Mouse (Mus musculus): ENCODE measurements around the gene Rnf10. TPM values are rescaled to one million over a fixed set of nuclear protein-coding genes. Genes with fewer than 3 reads are reported as not detected.

Gene Rnf10
- polyA plus RNA-seq, 2 experiments: 60.2 to 97.0 TPM

DNA sequence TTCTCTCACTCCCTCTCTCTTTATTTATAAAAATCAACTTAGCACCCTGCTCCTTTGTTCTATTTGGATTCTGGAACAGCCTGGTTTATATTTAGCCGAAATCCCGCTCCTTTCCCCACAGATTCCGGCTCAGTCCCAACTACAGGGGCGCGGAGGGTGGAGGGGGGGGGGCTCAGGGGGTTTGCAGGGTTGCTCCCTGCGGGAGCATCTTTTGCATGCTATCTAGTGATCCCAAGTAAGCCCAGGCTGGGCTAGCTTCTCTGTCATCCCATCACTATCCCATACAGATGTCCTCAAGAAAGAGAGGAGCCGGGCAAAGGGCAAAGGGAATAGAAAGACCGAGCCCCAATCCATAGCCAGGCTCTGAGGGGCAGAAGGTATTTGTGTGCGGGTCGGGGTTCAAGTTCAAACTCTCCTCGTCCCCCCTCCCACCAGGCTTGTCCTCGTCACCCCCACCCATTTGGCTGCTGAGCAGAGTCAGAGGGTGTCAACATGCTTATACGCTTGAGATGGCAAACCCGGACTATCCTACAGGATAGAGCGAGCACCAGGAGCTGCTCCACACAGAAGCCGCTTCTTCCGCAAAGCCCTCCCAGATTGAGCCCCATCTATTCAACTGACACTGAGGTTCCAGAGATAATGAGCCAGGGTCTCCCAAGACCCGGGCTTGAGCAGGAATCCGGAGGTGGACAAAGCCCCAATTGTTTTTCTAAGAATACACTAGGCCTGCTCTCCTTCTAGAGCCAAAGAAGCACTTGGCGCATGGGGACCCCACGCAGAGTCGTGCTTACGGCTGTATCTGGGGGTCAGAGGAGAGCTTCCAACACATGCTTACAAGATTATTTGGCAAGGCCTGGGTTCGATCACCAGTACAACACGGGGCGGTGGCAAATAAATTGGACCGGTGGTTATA, 57.2 kb downstream of the Rnf10 start:
- no peak for TF ChIP-seq EP300 (IDR thresholded peaks at IDR 0.05; ENCODE audit: low read depth)
- no peak for TF ChIP-seq CTCF (IDR thresholded peaks at IDR 0.05; ENCODE audit: low read depth)
- no peak overlapping the region for H3K9ac ChIP-seq (replicated peaks)
- ATAC-seq (ENCODE audit: insufficient read depth) (no peak), DNase-seq (ENCODE audit: low read depth in 3 of 3, low spot score in 3 of 3) (no peak)
- no peaks in the 10 kb centered on the region for H3K36me3 ChIP-seq (replicated peaks; ENCODE audit: control insufficient read depth, insufficient read depth, low read depth)
- no peak overlapping the region for H3K4me3 ChIP-seq (ENCODE audit: insufficient read depth in 1 of 2, low read depth in 2 of 2, low read length in 2 of 2)
- peaks cover 22% of the 10 kb centered on the region for H3K27me3 ChIP-seq (ENCODE audit: control insufficient read depth, insufficient read depth, low read length)
- WGBS (ENCODE audit: insufficient replicate concordance): 22% methylated on average over 27 of the region's 27 CpGs
- H3K9me3 ChIP-seq (ENCODE audit: control insufficient read depth, low read length): no peaks in the 10 kb centered on the region
- H3K4me1 ChIP-seq (replicated peaks; ENCODE audit: control insufficient read depth in 2 of 2, insufficient read depth in 2 of 2, low read length in 1 of 2): no peaks in the 10 kb centered on the region
- H3K4me2 ChIP-seq (ENCODE audit: low read depth): no peak overlapping the region
- no peak overlapping the region for H3K27ac ChIP-seq

DNA sequence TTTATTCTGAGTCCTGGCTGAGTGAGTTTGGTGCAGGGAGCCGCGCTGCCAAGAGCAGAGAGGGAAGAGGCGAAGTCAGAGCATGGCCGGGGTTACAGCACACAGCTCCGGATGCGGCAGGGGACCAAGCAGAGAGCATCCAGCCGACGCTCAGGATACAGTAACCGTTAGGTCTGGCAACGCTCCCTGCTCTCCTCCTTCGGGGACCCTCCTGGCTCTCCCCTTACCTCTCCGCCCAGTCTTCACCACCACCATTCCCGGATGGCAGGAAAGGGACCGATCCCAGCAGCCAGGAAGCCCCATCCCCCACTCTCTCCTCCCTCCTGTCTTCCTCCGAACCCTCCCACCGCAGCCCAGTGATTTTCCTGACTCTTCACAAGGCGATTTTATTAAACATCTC, 57.8 kb downstream of the Rnf10 start:
- Histone ChIP-seq H3K4me3 (ENCODE audit: insufficient read depth in 1 of 2, low read depth in 2 of 2, low read length in 2 of 2) (no peak overlapping the region; a peak in 1 of 4 replicates), H3K36me3 (replicated peaks; ENCODE audit: control insufficient read depth, insufficient read depth, low read depth) (no peaks in the 10 kb centered on the region), H3K9ac (replicated peaks) (no peak overlapping the region), H3K4me1 (replicated peaks; ENCODE audit: control insufficient read depth in 2 of 2, insufficient read depth in 2 of 2, low read length in 1 of 2) (no peaks in the 10 kb centered on the region), H3K4me2 (ENCODE audit: low read depth) (no peak overlapping the region), H3K27ac (no peak overlapping the region), H3K9me3 (ENCODE audit: control insufficient read depth, low read length) (no peaks in the 10 kb centered on the region), H3K27me3 (ENCODE audit: control insufficient read depth, insufficient read depth, low read length) (peaks cover 22% of the 10 kb centered on the region)
- DNase-seq (ENCODE audit: low read depth in 3 of 3, low spot score in 3 of 3) (no peak), ATAC-seq (ENCODE audit: insufficient read depth) (no peak)
- no peak for TF ChIP-seq CTCF (IDR thresholded peaks at IDR 0.05; ENCODE audit: low read depth)
- no peak for TF ChIP-seq EP300 (IDR thresholded peaks at IDR 0.05; ENCODE audit: low read depth)
- 2% methylated on average over 17 of the region's 17 CpGs for WGBS (ENCODE audit: insufficient replicate concordance)

DNA sequence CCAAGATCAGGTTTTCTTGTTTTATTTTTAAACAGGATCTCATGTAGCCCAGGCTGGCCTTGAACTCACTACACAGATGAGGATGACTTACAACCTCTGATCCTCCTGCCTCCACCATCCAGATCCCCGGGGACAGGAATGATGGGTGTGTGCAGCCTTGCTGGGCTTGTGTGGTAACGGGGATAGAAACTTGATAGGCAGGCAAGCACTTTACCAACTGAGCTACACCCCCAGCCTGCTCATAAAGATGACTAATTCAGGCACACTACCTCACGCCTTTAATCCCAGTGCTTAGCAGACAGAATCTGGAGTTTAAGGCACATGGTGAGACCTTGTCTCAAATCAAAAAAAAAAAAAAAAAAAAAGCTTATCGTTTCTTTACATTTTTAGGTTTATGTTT, 59.8 kb downstream of the Rnf10 start:
- ATAC-seq (ENCODE audit: insufficient read depth): no peak
- no peak for DNase-seq (ENCODE audit: low read depth in 3 of 3, low spot score in 3 of 3)
- Histone ChIP-seq H3K27me3 (ENCODE audit: control insufficient read depth, insufficient read depth, low read length) (peaks cover 22% of the 10 kb centered on the region), H3K9ac (replicated peaks) (no peak overlapping the region), H3K9me3 (ENCODE audit: control insufficient read depth, low read length) (no peaks in the 10 kb centered on the region), H3K4me1 (replicated peaks; ENCODE audit: control insufficient read depth in 2 of 2, insufficient read depth in 2 of 2, low read length in 1 of 2) (no peaks in the 10 kb centered on the region), H3K36me3 (replicated peaks; ENCODE audit: control insufficient read depth, insufficient read depth, low read depth) (no peaks in the 10 kb centered on the region), H3K27ac (no peak overlapping the region), H3K4me2 (ENCODE audit: low read depth) (no peak overlapping the region), H3K4me3 (ENCODE audit: insufficient read depth in 1 of 2, low read depth in 2 of 2, low read length in 2 of 2) (no peak overlapping the region)
- WGBS (ENCODE audit: insufficient replicate concordance): 52% methylated on average over 4 of the region's 4 CpGs
- TF ChIP-seq EP300 (IDR thresholded peaks at IDR 0.05; ENCODE audit: low read depth) (no peak), CTCF (IDR thresholded peaks at IDR 0.05; ENCODE audit: low read depth) (no peak)

DNA sequence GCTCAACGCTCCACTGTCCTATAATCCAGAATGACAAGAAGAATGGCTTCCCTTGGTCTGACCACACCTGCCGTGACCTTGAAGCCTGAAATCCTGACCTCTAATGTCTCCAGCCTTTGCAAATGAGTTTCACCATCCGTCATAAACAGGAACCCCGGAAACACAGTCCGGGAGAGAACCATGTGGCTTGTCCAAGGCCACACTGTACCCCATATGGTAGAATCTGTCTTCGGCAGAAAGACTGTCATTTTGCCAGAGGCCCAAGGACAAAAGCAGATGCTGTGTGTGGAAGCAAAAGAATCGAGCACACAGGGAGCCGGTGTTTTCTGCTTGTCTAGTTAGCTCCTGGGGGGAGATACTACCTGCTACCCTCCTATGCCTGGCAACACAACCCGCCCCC, 60.2 kb downstream of the Rnf10 start:
- H3K4me3 ChIP-seq (ENCODE audit: insufficient read depth in 1 of 2, low read depth in 2 of 2, low read length in 2 of 2): no peak overlapping the region
- no peak overlapping the region for H3K4me2 ChIP-seq (ENCODE audit: low read depth)
- TF ChIP-seq EP300 (IDR thresholded peaks at IDR 0.05; ENCODE audit: low read depth) (no peak), CTCF (IDR thresholded peaks at IDR 0.05; ENCODE audit: low read depth) (no peak)
- H3K4me1 ChIP-seq (replicated peaks; ENCODE audit: control insufficient read depth in 2 of 2, insufficient read depth in 2 of 2, low read length in 1 of 2): no peaks in the 10 kb centered on the region
- no peaks in the 10 kb centered on the region for H3K36me3 ChIP-seq (replicated peaks; ENCODE audit: control insufficient read depth, insufficient read depth, low read depth)
- H3K9me3 ChIP-seq (ENCODE audit: control insufficient read depth, low read length): no peaks in the 10 kb centered on the region
- no peak overlapping the region for H3K27ac ChIP-seq
- DNase-seq (ENCODE audit: low read depth in 3 of 3, low spot score in 3 of 3) (no peak), ATAC-seq (ENCODE audit: insufficient read depth) (no peak)
- H3K27me3 ChIP-seq (ENCODE audit: control insufficient read depth, insufficient read depth, low read length): peaks cover 22% of the 10 kb centered on the region
- 55% methylated on average over 9 of the region's 9 CpGs for WGBS (ENCODE audit: insufficient replicate concordance)
- no peak overlapping the region for H3K9ac ChIP-seq (replicated peaks)

DNA sequence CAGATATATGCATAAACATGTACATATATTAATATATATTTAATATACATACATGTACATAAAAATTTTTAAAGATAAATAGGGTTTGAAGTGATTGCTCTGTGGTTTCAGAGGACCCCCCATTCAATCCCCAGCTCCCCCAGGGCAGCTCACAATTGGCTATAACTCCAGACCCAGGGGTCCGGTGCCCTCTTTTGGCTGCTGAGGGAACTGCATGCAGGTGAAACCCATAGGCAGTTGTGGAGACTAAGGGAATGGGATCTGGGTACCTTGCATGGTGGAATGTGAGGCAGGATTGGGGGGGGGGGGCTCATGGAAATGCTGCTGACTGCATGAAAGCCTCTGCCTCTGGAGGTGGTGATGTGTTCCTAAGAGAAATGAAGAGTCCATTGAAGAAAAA, 62.3 kb downstream of the Rnf10 start:
- no peak overlapping the region for H3K9ac ChIP-seq (replicated peaks)
- H3K4me3 ChIP-seq (ENCODE audit: insufficient read depth in 1 of 2, low read depth in 2 of 2, low read length in 2 of 2): no peak overlapping the region
- no peak overlapping the region for H3K27ac ChIP-seq
- no peaks in the 10 kb centered on the region for H3K36me3 ChIP-seq (replicated peaks; ENCODE audit: control insufficient read depth, insufficient read depth, low read depth)
- ATAC-seq (ENCODE audit: insufficient read depth) (no peak), DNase-seq (ENCODE audit: low read depth in 3 of 3, low spot score in 3 of 3) (no peak)
- 0 out of 4 replicates have a peak, but pooled peaks cover 0 to 1% of the 10 kb centered on the region in 2 experiments for H3K4me1 ChIP-seq (replicated peaks; ENCODE audit: control insufficient read depth in 2 of 2, insufficient read depth in 2 of 2, low read length in 1 of 2)
- no peaks in the 10 kb centered on the region for H3K9me3 ChIP-seq (ENCODE audit: control insufficient read depth, low read length)
- TF ChIP-seq CTCF (IDR thresholded peaks at IDR 0.05; ENCODE audit: low read depth) (peak; percentile 87), EP300 (IDR thresholded peaks at IDR 0.05; ENCODE audit: low read depth) (no peak)
- H3K27me3 ChIP-seq (ENCODE audit: control insufficient read depth, insufficient read depth, low read length): peaks cover 18% of the 10 kb centered on the region
- 4% methylated on average over 1 of the region's 1 CpGs for WGBS (ENCODE audit: insufficient replicate concordance)
- no peak overlapping the region for H3K4me2 ChIP-seq (ENCODE audit: low read depth)

Measured in liver, embryonic 14.5 days (tissue).